Mouse (Mus musculus) small intestine, adult 2 months (tissue): ENCODE data around the gene Rab3gap1. TPM values are rescaled to one million over a fixed set of nuclear protein-coding genes. Genes with fewer than 3 reads are reported as not detected.

Source experiments
- H3K27ac ChIP-seq: fragments of 200-500 bp; 2 replicates; pipeline ENCODE4 v1.5.1; 2012; ENCODE audit warnings: low read depth, low read length, control low read depth, inconsistent platforms; ENCODE audit not compliant: insufficient read depth
- H3K27me3 ChIP-seq: fragments of 200-500 bp; 2 replicates; pipeline ENCODE4 v1.6.1; 2012; ENCODE audit warnings: mild to moderate bottlenecking, moderate library complexity, low read length, inconsistent platforms; ENCODE audit not compliant: control insufficient read depth, insufficient read depth
- H3K36me3 ChIP-seq: fragments of 200-500 bp; 2 replicates; pipeline ENCODE4 v1.6.1; 2012; ENCODE audit warnings: mild to moderate bottlenecking, low read length, control low read depth, inconsistent platforms; ENCODE audit not compliant: control insufficient read depth, insufficient read depth
- H3K4me1 ChIP-seq: fragments of 200-500 bp; 2 replicates; pipeline ENCODE4 v1.6.1; 2012; ENCODE audit warnings: low read length, inconsistent platforms, mixed read lengths; ENCODE audit not compliant: control insufficient read depth, insufficient read depth, insufficient read length
- H3K4me3 ChIP-seq: fragments of 200-500 bp; 2 replicates; pipeline ENCODE4 v1.5.1; 2012; ENCODE audit warnings: low read depth, mild to moderate bottlenecking, control low read depth, inconsistent platforms, low read length, moderate library complexity
- CTCF ChIP-seq: fragments of 200-500 bp; IDR thresholded peaks from 2 replicates; pipeline ENCODE4 v1.5.1; 2012; ENCODE audit warnings: low read depth, mild to moderate bottlenecking, control low read depth, inconsistent platforms, low read length, moderate library complexity, mixed read lengths; ENCODE audit not compliant: insufficient replicate concordance, insufficient read length; ENCODE audit errors: extremely low read depth
- POLR2A ChIP-seq: fragments of 200-500 bp; IDR thresholded peaks from 2 replicates; pipeline ENCODE4 v1.6.1; 2012; ENCODE audit warnings: low read depth, mild to moderate bottlenecking, control low read depth, inconsistent platforms, low read length, moderate library complexity
- WGBS: fragments of 180-500 bp; shearing (Covaris S2); methylation state at CpG from one replicate; pipeline ENCODE4 v1.1.7; 2018; 5-methylcytosine and 5-hydroxymethylcytosine counted together
- polyA plus RNA-seq: library from polyadenylated mRNA; depleted of rRNA; stranded (reverse); fragments of >200 nt; gene quantifications from 2 replicates; pipeline ENCODE4 v1.2.3, GENCODE M21; 2012

Gene Rab3gap1
- polyA plus RNA-seq, 1 experiment = 14.6 TPM

DNA sequence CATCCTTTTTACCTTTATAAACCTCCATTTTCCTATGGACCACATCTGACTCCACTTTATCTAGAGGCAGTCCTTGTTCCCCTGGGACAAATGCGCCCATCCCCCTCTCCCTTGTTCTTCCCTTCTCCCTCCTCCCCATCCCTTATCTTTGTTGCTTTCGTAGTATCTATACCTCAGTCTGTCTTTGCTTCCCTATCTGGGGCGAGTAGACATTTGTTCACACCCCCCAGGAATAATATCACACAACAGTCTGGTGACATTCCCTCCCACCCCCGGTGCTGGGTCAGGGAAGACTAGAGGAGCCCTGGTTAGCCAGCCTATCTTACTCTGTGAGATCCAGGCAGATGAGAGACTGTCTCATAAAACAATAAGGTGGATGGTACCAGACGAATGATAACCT, 23.1 kb upstream of the Rab3gap1 start:
- no peaks in the 10 kb centered on the region for H3K4me1 ChIP-seq
- H3K4me3 ChIP-seq = no peak overlapping the region
- no peak for TF ChIP-seq CTCF
- TF ChIP-seq POLR2A = no peak
- 78% methylated on average over 5 of the region's 5 CpGs for WGBS
- H3K27ac ChIP-seq = no peak overlapping the region
- H3K36me3 ChIP-seq = no peaks in the 10 kb centered on the region
- H3K27me3 ChIP-seq = no peaks in the 10 kb centered on the region

DNA sequence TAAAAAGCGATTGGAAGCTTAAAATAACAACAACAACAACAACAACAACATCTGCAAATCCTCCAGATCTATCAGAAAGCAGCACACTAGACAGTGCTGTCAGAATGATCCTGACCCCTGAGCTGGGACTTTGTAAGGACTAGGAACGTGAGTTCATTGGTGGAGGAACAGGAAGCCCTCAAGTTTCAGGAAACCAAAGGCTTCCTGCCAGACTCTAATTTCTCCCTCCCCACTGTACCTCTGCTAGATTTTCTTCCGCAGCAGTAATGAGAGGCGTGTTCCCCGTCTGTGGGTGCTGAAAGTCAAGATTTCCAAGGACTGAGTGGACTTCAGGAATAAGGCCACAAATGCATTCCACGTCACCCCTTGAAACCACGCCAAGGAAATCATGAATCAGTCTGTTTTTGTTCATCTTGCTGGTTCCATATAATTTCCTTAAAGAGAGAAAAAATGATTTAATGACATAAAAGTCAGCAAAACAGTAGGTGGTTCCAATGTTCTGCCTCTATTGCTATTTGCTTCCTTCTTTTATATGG, 18.4 kb upstream of the Rab3gap1 start:
- H3K4me3 ChIP-seq = no peak overlapping the region
- 63% methylated on average over 7 of the region's 7 CpGs for WGBS
- H3K27me3 ChIP-seq = no peaks in the 10 kb centered on the region
- H3K36me3 ChIP-seq = no peaks in the 10 kb centered on the region
- no peaks in the 10 kb centered on the region for H3K4me1 ChIP-seq
- H3K27ac ChIP-seq = no peak overlapping the region
- no peak for TF ChIP-seq CTCF
- TF ChIP-seq POLR2A = no peak

DNA sequence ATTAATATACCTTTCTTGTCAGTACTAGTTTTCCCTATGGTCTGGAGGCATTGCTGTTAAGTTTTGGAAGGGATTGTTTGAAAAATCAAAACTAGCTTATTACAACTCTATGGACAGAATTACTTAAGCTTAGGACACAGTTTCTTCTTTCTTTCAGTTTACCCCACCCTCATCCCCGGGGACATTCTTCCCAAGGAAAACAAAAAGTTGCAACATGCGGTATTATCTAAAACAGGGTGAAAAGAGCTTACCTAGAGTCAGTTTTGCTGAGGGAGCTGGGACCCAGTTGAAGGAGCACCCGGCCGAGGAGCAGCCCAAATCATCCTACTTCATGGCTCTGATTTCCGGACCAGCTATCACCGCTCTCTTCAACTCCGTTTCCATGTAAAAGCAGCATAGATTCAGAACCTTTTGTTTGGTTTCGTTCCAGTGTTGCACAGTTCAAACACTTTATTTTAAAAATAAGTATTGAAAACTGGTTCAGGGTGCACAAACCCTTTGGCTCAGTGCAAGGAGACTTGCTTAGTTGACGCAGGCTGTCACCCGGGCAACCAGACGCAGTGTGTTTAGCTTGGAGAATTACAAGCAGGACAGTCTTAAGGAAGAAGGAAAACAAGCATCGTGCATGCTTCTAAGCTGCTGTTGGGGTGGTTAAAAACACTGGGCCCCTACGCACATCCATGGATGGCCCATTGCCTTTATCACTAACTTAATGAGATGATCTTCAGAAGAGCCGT, 13.9 kb upstream of the Rab3gap1 start, which contains the start of gene Map3k19:
Gene Map3k19 (minus strand): TSS at position 546 of the 737 bp plus-strand sequence.
- WGBS = 66% methylated on average over 14 of the region's 14 CpGs
- TF ChIP-seq POLR2A (no peak), CTCF (no peak)
- no peaks in the 10 kb centered on the region for H3K4me1 ChIP-seq
- no peaks in the 10 kb centered on the region for H3K36me3 ChIP-seq
- no peaks in the 10 kb centered on the region for H3K27me3 ChIP-seq
- H3K27ac ChIP-seq = no peak within 1 kb of the TSS
- H3K4me3 ChIP-seq = no peak within 1 kb of the TSS

DNA sequence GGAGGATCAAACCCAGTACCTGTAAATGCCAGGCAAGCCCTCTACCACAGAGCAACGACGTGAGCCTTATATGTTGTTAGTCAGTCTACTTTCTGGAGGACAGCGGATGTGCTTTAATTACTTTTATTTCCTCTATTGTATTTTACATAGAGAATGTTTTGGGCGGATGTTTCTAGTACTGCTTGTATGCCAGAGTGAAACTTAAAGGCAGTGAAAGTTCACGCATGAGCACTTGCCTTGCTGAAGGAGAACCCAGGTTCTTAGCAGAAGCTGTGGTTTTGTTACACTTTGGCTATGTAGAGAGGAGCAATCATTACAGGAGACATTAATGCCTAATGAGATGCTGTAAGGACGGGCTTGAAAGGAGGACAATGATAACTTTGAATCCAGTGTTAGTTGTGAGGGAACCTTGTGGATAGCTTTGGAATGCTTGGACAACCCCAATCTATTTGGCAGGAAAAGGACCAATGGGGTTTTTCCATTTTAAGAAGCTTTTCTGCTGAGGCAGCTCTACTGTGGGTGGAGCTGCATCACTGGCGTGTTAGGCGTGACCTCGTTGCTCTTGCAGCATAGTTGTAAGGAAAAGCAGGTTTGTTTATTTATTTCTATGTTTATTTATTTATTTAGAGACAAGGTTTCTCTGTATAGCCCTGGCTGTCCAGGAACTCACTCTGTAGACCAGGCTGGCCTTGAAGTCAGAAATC, 9.5 kb upstream of the Rab3gap1 start:
- H3K36me3 ChIP-seq = no peaks in the 10 kb centered on the region
- TF ChIP-seq POLR2A = no peak
- no peak for TF ChIP-seq CTCF
- H3K27ac ChIP-seq = no peak overlapping the region
- WGBS = 71% methylated on average over 9 of the region's 9 CpGs
- no peaks in the 10 kb centered on the region for H3K4me1 ChIP-seq
- no peaks in the 10 kb centered on the region for H3K27me3 ChIP-seq
- H3K4me3 ChIP-seq = no peak overlapping the region

DNA sequence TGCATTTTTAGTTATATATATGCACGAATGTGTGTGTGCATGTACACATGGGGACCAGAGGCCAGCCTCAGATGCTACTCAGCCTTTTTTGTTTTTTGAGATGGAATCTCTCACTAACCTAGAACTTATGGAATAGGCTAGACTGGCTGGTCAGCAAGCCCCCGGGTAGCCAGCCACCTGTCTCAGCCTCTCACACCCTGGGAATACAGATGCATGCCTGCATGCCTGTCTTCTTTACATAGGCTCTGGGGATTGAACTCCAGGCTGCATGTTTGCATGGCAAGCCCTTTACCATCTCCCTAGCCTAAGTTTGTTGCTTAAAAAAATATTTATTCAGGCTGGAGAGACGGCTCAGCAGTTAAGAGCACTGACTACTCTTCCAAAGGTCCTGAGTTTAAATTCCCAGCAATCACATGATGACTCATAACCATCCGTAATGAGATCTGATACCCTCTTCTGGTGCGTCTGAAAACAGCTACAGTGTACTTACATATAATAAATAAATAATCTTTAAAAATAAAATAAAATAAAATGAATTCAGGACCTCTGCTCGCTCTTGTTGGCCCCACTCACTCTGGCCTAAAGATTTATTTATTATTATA, 8.7 kb upstream of the Rab3gap1 start:
- no peak for TF ChIP-seq POLR2A
- no peak for TF ChIP-seq CTCF
- 49% methylated on average over 6 of the region's 6 CpGs for WGBS

DNA sequence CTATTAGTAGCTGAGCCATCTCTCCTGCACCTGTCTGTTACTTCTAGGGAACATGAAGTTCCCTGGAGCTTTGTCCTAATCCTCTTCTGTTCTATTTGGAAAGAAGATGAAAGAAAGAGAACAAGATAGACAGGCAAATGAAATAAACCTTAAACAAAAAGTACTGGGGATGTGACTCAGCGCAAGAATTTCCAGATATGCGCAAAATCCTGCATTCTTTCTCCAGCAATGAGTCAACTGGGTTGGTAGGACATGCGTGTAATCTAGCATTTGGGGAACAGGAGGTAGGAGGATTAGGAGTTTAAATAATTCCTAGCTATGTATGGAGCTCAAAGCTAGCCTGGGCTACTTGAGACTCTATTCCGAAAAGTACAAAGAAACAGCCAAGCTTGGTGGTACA, 8.1 kb upstream of the Rab3gap1 start:
- H3K27me3 ChIP-seq = no peaks in the 10 kb centered on the region
- H3K27ac ChIP-seq = no peak overlapping the region
- WGBS = 83% methylated on average over 4 of the region's 4 CpGs
- no peaks in the 10 kb centered on the region for H3K4me1 ChIP-seq
- no peak for TF ChIP-seq CTCF
- TF ChIP-seq POLR2A = no peak
- no peak overlapping the region for H3K4me3 ChIP-seq
- no peaks in the 10 kb centered on the region for H3K36me3 ChIP-seq

More for the DNA sequence above, 8.7 kb upstream of the Rab3gap1 start:
- Histone ChIP-seq H3K4me1 (no peaks in the 10 kb centered on the region), H3K27me3 (no peaks in the 10 kb centered on the region), H3K27ac (no peak overlapping the region), H3K36me3 (no peaks in the 10 kb centered on the region), H3K4me3 (no peak overlapping the region)

DNA sequence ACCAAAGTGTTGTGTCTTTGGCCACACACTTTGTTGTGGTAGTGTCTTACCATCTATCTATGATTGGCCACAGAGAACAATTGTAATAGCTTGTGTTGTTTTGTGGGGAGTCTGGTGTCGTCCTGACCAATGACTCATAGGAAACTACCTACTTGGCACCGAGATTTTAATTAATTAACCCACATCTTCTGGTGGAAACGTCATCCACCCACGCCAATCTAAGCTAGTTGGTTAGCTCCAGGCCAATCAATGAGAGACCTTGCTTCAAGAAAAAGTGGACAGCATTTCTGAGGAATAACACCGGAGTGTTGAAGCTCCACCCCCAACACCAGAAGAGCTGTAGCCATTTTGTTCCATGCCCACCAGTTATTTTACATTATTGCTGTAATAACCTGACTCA, 6.7 kb upstream of the Rab3gap1 start:
- H3K36me3 ChIP-seq = no peaks in the 10 kb centered on the region
- no peak overlapping the region for H3K4me3 ChIP-seq
- no peaks in the 10 kb centered on the region for H3K4me1 ChIP-seq
- H3K27ac ChIP-seq = no peak overlapping the region
- 85% methylated on average over 5 of the region's 5 CpGs for WGBS
- TF ChIP-seq CTCF (no peak), POLR2A (no peak)
- no peaks in the 10 kb centered on the region for H3K27me3 ChIP-seq
